In the genomic region with DNA sequence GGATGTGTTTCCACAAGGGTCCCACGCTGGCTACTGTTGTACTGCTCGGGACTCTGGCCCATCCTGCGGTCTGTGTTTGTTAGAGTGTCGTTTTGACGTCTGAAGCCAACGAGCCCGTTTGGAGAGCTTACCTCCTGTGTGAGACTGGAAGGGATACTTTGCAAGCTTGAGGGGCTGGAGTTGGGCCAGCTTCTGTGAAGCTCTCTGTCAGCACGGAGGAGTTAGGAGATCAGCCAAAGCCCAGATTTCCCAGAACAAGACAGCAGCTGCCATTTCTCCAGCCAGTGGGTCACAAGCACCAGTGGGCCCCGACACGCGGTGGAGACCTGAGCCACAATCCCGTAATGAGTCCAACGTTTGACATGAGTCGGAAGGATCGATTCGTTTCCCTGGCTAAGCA, we compare ENCODE assay signal across 19 mouse cellular contexts. TPM values are rescaled to one million over a fixed set of nuclear protein-coding genes. Genes with fewer than 3 reads are reported as not detected.
DNase-seq lines count a peak whose midpoint lies in the region; ATAC-seq lines count a peak whose summit lies in the region.
"Had no signal": no experiment of that assay in that cellular context is flagged by ENCODE, and none has a peak within 500 bp of the region (broad histone marks: within the 10 kb centered on the region; RNA-seq: fewer than 3 reads in every experiment).

No protein-coding gene starts in this region.

- H3K36me3 ChIP-seq in embryonic facial prominence, embryonic 14.5 days (ENCODE audit: control insufficient read depth, insufficient read depth, low read length) = no peaks in the 10 kb centered on the region
- H3K36me3 ChIP-seq in embryonic facial prominence, embryonic 10.5 days (replicated peaks) = no peaks in the 10 kb centered on the region
- H3K36me3 ChIP-seq in midbrain, embryonic 14.5 days (ENCODE audit: control insufficient read depth, insufficient read depth, low read length) = no peaks in the 10 kb centered on the region
- no peaks in the 10 kb centered on the region for H3K36me3 ChIP-seq in midbrain, embryonic 11.5 days (ENCODE audit: control insufficient read depth, insufficient read depth, low read length)
- H3K36me3 ChIP-seq in liver, embryonic 11.5 days (ENCODE audit: control insufficient read depth, insufficient read depth, low read length) = no peaks in the 10 kb centered on the region
- H3K36me3 ChIP-seq: forebrain, embryonic 15.5 days; heart, embryonic 13.5 days; hindbrain, embryonic 12.5 days had no signal

- H3K4me2 ChIP-seq in embryonic facial prominence, embryonic 14.5 days (ENCODE audit: low read depth, low read length) = no peak overlapping the region
- no peak overlapping the region for H3K4me2 ChIP-seq in midbrain, embryonic 14.5 days (ENCODE audit: low read length)
- no peak overlapping the region for H3K4me2 ChIP-seq in midbrain, embryonic 11.5 days
- no peak overlapping the region for H3K4me2 ChIP-seq in liver, embryonic 11.5 days
- H3K4me2 ChIP-seq: forebrain, embryonic 15.5 days; heart, embryonic 13.5 days; hindbrain, embryonic 12.5 days had no signal

- H3K4me1 ChIP-seq in embryonic facial prominence, embryonic 14.5 days (ENCODE audit: control insufficient read depth, insufficient read depth, low read length) = no peaks in the 10 kb centered on the region
- peaks cover 7% of the 10 kb centered on the region for H3K4me1 ChIP-seq in embryonic facial prominence, embryonic 10.5 days
- no peaks in the 10 kb centered on the region for H3K4me1 ChIP-seq in midbrain, embryonic 14.5 days (ENCODE audit: control insufficient read depth, insufficient read depth, low read length)
- H3K4me1 ChIP-seq in midbrain, embryonic 11.5 days (ENCODE audit: control insufficient read depth, insufficient read depth, low read length) = no peaks in the 10 kb centered on the region; the same call in 1 of the 2 replicates
- H3K4me1 ChIP-seq in liver, embryonic 11.5 days (replicated peaks; ENCODE audit: control insufficient read depth, insufficient read depth, low read length) = no peaks in the 10 kb centered on the region
- H3K4me1 ChIP-seq: heart, embryonic 13.5 days had no signal

- H3K9me3 ChIP-seq in embryonic facial prominence, embryonic 14.5 days (ENCODE audit: control insufficient read depth, low read length) = no peaks in the 10 kb centered on the region
- no peaks in the 10 kb centered on the region for H3K9me3 ChIP-seq in embryonic facial prominence, embryonic 10.5 days
- H3K9me3 ChIP-seq in midbrain, embryonic 14.5 days (ENCODE audit: control insufficient read depth, low read length) = no peaks in the 10 kb centered on the region
- H3K9me3 ChIP-seq in midbrain, embryonic 11.5 days (ENCODE audit: control insufficient read depth, low read length) = no peaks in the 10 kb centered on the region
- no peaks in the 10 kb centered on the region for H3K9me3 ChIP-seq in liver, embryonic 11.5 days (ENCODE audit: control insufficient read depth, low read length)
- H3K9me3 ChIP-seq: forebrain, embryonic 15.5 days; heart, embryonic 13.5 days; hindbrain, embryonic 12.5 days had no signal

- no peak overlapping the region for H3K27ac ChIP-seq in embryonic facial prominence, embryonic 14.5 days (replicated peaks; ENCODE audit: low read depth, low read length)
- no peak overlapping the region for H3K27ac ChIP-seq in embryonic facial prominence, embryonic 10.5 days (replicated peaks)
- H3K27ac ChIP-seq in midbrain, embryonic 14.5 days (replicated peaks; ENCODE audit: low read depth, low read length) = no peak overlapping the region
- no peak overlapping the region for H3K27ac ChIP-seq in midbrain, embryonic 11.5 days (ENCODE audit: low read depth, low read length)
- H3K27ac ChIP-seq in liver, embryonic 11.5 days (ENCODE audit: low read depth, low read length) = no peak overlapping the region
- H3K27ac ChIP-seq: forebrain, embryonic 15.5 days; heart, embryonic 13.5 days; hindbrain, embryonic 12.5 days had no signal

- no peak overlapping the region for H3K4me3 ChIP-seq in embryonic facial prominence, embryonic 14.5 days (ENCODE audit: low read depth, low read length)
- no peak overlapping the region for H3K4me3 ChIP-seq in embryonic facial prominence, embryonic 10.5 days
- H3K4me3 ChIP-seq in midbrain, embryonic 14.5 days (replicated peaks; ENCODE audit: low read depth, low read length) = no peak overlapping the region
- no peak overlapping the region for H3K4me3 ChIP-seq in midbrain, embryonic 11.5 days (ENCODE audit: low read depth, low read length)
- no peak overlapping the region for H3K4me3 ChIP-seq in liver, embryonic 11.5 days (ENCODE audit: low read depth, low read length)
- H3K4me3 ChIP-seq: forebrain, embryonic 15.5 days; heart, embryonic 13.5 days; hindbrain, embryonic 12.5 days had no signal

- no peak for ATAC-seq in embryonic facial prominence, embryonic 14.5 days (ENCODE audit: low read depth)
- no peak for ATAC-seq in midbrain, embryonic 14.5 days (ENCODE audit: low FRiP score, low TSS enrichment)
- no peak for ATAC-seq in midbrain, embryonic 11.5 days (ENCODE audit: low FRiP score)
- ATAC-seq in liver, embryonic 11.5 days (replicated peaks; ENCODE audit: low FRiP score) = no peak
- ATAC-seq: activated CD4-positive, CD25-positive, alpha-beta regulatory T cell, adult 4 months; forebrain, embryonic 15.5 days; hindbrain, embryonic 16.5 days; Patski had no signal

- WGBS in embryonic facial prominence, embryonic 14.5 days = 63% methylated on average over 16 of the region's 16 CpGs
- 83% methylated on average over 16 of the region's 16 CpGs for WGBS in embryonic facial prominence, embryonic 10.5 days
- 62% methylated on average over 16 of the region's 16 CpGs for WGBS in midbrain, embryonic 14.5 days
- WGBS in midbrain, embryonic 11.5 days = 80% methylated on average over 16 of the region's 16 CpGs
- 76% methylated on average over 16 of the region's 16 CpGs for WGBS in liver, embryonic 11.5 days

- H3K9ac ChIP-seq in embryonic facial prominence, embryonic 14.5 days (ENCODE audit: low read depth, low read length) = no peak overlapping the region
- no peak overlapping the region for H3K9ac ChIP-seq in midbrain, embryonic 14.5 days (replicated peaks; ENCODE audit: low read length)
- no peak overlapping the region for H3K9ac ChIP-seq in midbrain, embryonic 11.5 days (ENCODE audit: low read length)
- H3K9ac ChIP-seq in liver, embryonic 11.5 days (ENCODE audit: low read depth, low read length) = no peak overlapping the region
- H3K9ac ChIP-seq: forebrain, embryonic 15.5 days; heart, embryonic 13.5 days; hindbrain, embryonic 12.5 days had no signal

- peak; percentile 26 for DNase-seq in embryonic facial prominence, embryonic 14.5 days (ENCODE audit: low spot score)
- DNase-seq in embryonic facial prominence, embryonic 10.5 days (ENCODE audit: low spot score) = no peak
- peak; percentile 58 for DNase-seq in midbrain, embryonic 14.5 days
- no peak for DNase-seq in midbrain, embryonic 11.5 days (ENCODE audit: low spot score, missing footprints)
- peak; percentile 43 for DNase-seq in right cerebral cortex, postnatal 14 days
- no peak for DNase-seq in right cerebral cortex, adult 2 months (ENCODE audit: low spot score in 2 of 2)
- no peak for DNase-seq in liver, embryonic 11.5 days (ENCODE audit: low spot score)
- DNase-seq: adrenal gland, postnatal 14 days; cerebellum, adult 9-10 months; gastrocnemius, postnatal 36 days; heart, adult 11 months; heart, postnatal 36 days had no signal

- H3K27me3 ChIP-seq in embryonic facial prominence, embryonic 14.5 days (replicated peaks; ENCODE audit: control insufficient read depth, insufficient read depth, low read length) = peaks cover 57% of the 10 kb centered on the region
- peaks cover 87% of the 10 kb centered on the region for H3K27me3 ChIP-seq in embryonic facial prominence, embryonic 10.5 days (replicated peaks; ENCODE audit: low read depth, poor library complexity, severe bottlenecking)
- H3K27me3 ChIP-seq in midbrain, embryonic 14.5 days (ENCODE audit: control insufficient read depth, insufficient read depth, low read length) = peaks cover 35% of the 10 kb centered on the region
- peaks cover 25% of the 10 kb centered on the region for H3K27me3 ChIP-seq in midbrain, embryonic 11.5 days (ENCODE audit: control insufficient read depth, insufficient read depth, low read length)
- peaks cover 30% of the 10 kb centered on the region for H3K27me3 ChIP-seq in liver, embryonic 11.5 days (replicated peaks; ENCODE audit: control insufficient read depth, insufficient read depth, low read length)
- H3K27me3 ChIP-seq: CH12.LX, Patski had no signal

RNA-seq across cellular contexts. Expression of a gene that starts 5.2 kb away (rescaled TPM):
- polyA plus RNA-seq in embryonic facial prominence, embryonic 14.5 days (2014; fragmentation: Nextera tagmentation; extraction: Ambion mirVana) = 0.66 and 0.90 TPM in 2 replicates
- polyA plus RNA-seq in embryonic facial prominence, embryonic 10.5 days (2016; fragmentation: Nextera tagmentation; extraction: Ambion mirVana) = 0.18 and 0.85 TPM in 2 replicates
- polyA plus RNA-seq in midbrain, embryonic 14.5 days (2014; fragmentation: Nextera tagmentation; extraction: Ambion mirVana) = 4.0 and 4.1 TPM in 2 replicates
- polyA plus RNA-seq in midbrain, embryonic 11.5 days (2014; fragmentation: Nextera tagmentation; extraction: Ambion mirVana) = 0.23 and 0.36 TPM in 2 replicates
- polyA plus RNA-seq in liver, embryonic 11.5 days (2014; fragmentation: Nextera tagmentation; extraction: Ambion mirVana) = 0.09 TPM in 1 of 2 replicates, not detected in the other
- polyA plus RNA-seq: activated CD4-positive, CD25-positive, alpha-beta regulatory T cell, adult 4 months; Patski had no signal

Comparison
In these comparisons a context has a peak if more than half of its experiments do, and no peak if none do; other contexts are left out.
1. DNase-seq: peak in embryonic facial prominence, embryonic 14.5 days (single experiment), midbrain, embryonic 14.5 days (single experiment) and right cerebral cortex, postnatal 14 days (single experiment); none in embryonic facial prominence, embryonic 10.5 days (single experiment), midbrain, embryonic 11.5 days (single experiment), right cerebral cortex, adult 2 months (0 of 2) and liver, embryonic 11.5 days (single experiment).